Mouse (Mus musculus): ENCODE results near the gene Nup85. TPM values are rescaled to one million over a fixed set of nuclear protein-coding genes. Genes with fewer than 3 reads are reported as not detected.

The Nup85 gene
- polyA plus RNA-seq, 1 experiment from 2014 or later, result 158 TPM

- Histone ChIP-seq H3K9ac (no peak overlapping the region), H3K4me1 (replicated peaks) (no peaks in the 10 kb centered on the region), H3K4me3 (replicated peaks) (no peak overlapping the region), H3K27ac (no peak overlapping the region), H3K9me3 (replicated peaks) (no peaks in the 10 kb centered on the region), H3K4me2 (no peak overlapping the region), H3K27me3 (no peaks in the 10 kb centered on the region), H3K36me3 (peaks cover 96% of the 10 kb centered on the region)
- no peak for DNase-seq
- ATAC-seq (ENCODE audit: low read depth), result no peak
- WGBS (ENCODE audit: insufficient replicate concordance), result 87% methylated on average over 10 of the region's 10 CpGs
Observed at GRCm38 (mm10) chr11:115584376-115585073, 20.3 kb downstream of the Nup85 start.

DNA sequence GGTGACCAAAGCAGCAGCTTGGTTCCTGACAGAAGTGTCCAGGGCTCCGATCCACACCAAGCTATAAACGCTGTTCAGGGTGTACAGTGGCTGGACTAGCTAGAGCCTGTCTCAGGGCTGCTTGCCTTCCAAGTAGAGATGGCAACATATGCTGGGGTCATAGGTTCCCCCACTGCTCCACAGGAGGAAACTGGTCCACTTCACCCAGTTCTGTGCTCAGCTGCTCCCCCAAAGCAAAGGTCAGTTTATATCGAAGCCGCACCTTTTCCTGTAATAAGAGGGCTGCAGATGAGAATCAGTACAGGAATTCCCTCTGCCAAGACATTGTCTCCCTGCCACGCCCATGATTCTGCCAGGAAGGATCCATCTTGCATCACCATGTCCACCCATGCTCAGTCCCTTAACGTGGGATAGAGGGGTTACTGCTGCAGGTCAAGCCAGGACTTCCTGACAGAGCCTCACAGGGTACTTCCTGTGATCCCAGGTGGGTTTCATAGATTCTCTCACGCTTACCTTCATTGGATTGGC, 21.4 kb downstream of the Nup85 start:
- Histone ChIP-seq H3K9me3 (replicated peaks) (no peaks in the 10 kb centered on the region), H3K4me1 (replicated peaks) (no peaks in the 10 kb centered on the region), H3K9ac (no peak overlapping the region), H3K27ac (no peak overlapping the region), H3K27me3 (no peaks in the 10 kb centered on the region), H3K36me3 (peaks cover 97% of the 10 kb centered on the region), H3K4me3 (replicated peaks) (no peak overlapping the region), H3K4me2 (no peak overlapping the region)
- DNase-seq (no peak), ATAC-seq (ENCODE audit: low read depth) (no peak)
- WGBS (ENCODE audit: insufficient replicate concordance), result 77% methylated on average over 7 of the region's 7 CpGs

DNA sequence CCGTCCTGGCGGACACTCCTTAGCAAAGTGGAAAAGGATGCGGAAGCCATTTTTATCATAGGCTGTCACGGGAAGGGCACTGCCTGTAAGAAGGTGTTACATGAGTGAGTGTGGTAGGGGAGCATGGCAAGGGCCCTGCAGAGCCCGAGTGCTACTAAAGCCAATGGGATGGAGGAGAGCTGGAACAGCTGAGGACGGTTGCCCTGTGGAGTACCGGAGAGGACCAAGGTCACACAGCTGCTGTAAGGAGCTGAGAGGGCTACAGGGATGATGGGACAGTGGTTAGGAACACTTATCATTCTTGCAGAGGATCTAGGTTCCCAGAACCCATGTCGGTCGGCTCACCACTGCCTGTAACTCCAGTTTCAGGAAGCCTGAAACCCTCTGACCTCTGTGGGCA, 22.2 kb downstream of the Nup85 start:
- Histone ChIP-seq H3K9ac (no peak overlapping the region), H3K27ac (no peak overlapping the region), H3K4me3 (replicated peaks) (no peak overlapping the region), H3K9me3 (replicated peaks) (no peaks in the 10 kb centered on the region), H3K4me1 (replicated peaks) (no peaks in the 10 kb centered on the region), H3K4me2 (no peak overlapping the region), H3K36me3 (peaks cover 97% of the 10 kb centered on the region), H3K27me3 (no peaks in the 10 kb centered on the region)
- DNase-seq, result no peak
- WGBS (ENCODE audit: insufficient replicate concordance), result 89% methylated on average over 9 of the region's 9 CpGs
- ATAC-seq (ENCODE audit: low read depth), result no peak

DNA sequence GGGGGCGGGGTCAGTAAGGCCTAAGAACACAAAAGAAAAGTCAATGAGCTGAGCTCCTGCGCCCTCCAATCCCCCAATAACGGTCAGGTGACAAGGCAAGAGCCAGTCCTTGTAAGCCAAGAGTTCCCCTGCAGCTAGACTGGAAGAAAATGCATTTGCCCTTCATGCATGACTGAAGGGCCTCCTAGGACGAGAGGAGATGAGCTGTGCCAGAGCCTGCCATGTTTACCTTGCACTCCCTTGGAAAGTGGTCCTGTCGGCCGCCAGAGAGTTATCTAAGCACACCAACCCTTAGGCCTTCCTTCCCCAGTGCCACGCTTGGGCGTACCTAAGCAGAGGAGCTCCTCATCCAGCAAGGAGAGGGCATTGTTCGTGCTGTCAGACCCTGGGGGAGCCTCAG, 23.8 kb downstream of the Nup85 start:
- Histone ChIP-seq H3K36me3 (peaks cover 97% of the 10 kb centered on the region), H3K4me3 (replicated peaks) (no peak overlapping the region), H3K9me3 (replicated peaks) (no peaks in the 10 kb centered on the region), H3K27me3 (no peaks in the 10 kb centered on the region), H3K27ac (no peak overlapping the region), H3K9ac (no peak overlapping the region), H3K4me1 (replicated peaks) (no peaks in the 10 kb centered on the region), H3K4me2 (no peak overlapping the region)
- DNase-seq (no peak), ATAC-seq (ENCODE audit: low read depth) (no peak)
- WGBS (ENCODE audit: insufficient replicate concordance), result 80% methylated on average over 9 of the region's 9 CpGs

- H3K27me3 ChIP-seq, result no peaks in the 10 kb centered on the region
- WGBS (ENCODE audit: insufficient replicate concordance), result 80% methylated on average over 2 of the region's 2 CpGs
- H3K4me3 ChIP-seq (replicated peaks), result no peak overlapping the region
- no peaks in the 10 kb centered on the region for H3K9me3 ChIP-seq (replicated peaks)
- no peaks in the 10 kb centered on the region for H3K4me1 ChIP-seq (replicated peaks)
- no peak overlapping the region for H3K4me2 ChIP-seq
- DNase-seq, result no peak
- no peak overlapping the region for H3K9ac ChIP-seq
- ATAC-seq (ENCODE audit: low read depth), result no peak
- peaks cover 96% of the 10 kb centered on the region for H3K36me3 ChIP-seq
- H3K27ac ChIP-seq, result no peak overlapping the region
Observed at GRCm38 (mm10) chr11:115590526-115591075, 26.4 kb downstream of the Nup85 start.

- Histone ChIP-seq H3K9ac (no peak overlapping the region), H3K4me3 (replicated peaks) (no peak overlapping the region), H3K9me3 (replicated peaks) (no peaks in the 10 kb centered on the region), H3K27ac (no peak overlapping the region), H3K36me3 (peaks cover 92% of the 10 kb centered on the region), H3K4me1 (replicated peaks) (peaks cover 18% of the 10 kb centered on the region), H3K4me2 (no peak overlapping the region), H3K27me3 (no peaks in the 10 kb centered on the region)
- ATAC-seq (ENCODE audit: low read depth), result no peak
- DNase-seq, result no peak
- 80% methylated on average over 3 of the region's 3 CpGs for WGBS (ENCODE audit: insufficient replicate concordance)
Observed at GRCm38 (mm10) chr11:115595209-115595608, 31.0 kb downstream of the Nup85 start.

GRCm38 (mm10) chr11:115598309-115598708, 34.1 kb downstream of the Nup85 start:
- Histone ChIP-seq H3K9me3 (replicated peaks) (no peaks in the 10 kb centered on the region), H3K36me3 (peaks cover 74% of the 10 kb centered on the region), H3K4me1 (replicated peaks) (peaks cover 48% of the 10 kb centered on the region), H3K27ac (no peak overlapping the region; the same call in 1 of the 2 replicates), H3K9ac (peak overlapping the region; percentile 22; the same call in 1 of the 2 replicates), H3K4me3 (replicated peaks) (no peak overlapping the region), H3K4me2 (no peak overlapping the region), H3K27me3 (no peaks in the 10 kb centered on the region)
- WGBS (ENCODE audit: insufficient replicate concordance), result 53% methylated on average over 4 of the region's 4 CpGs
- ATAC-seq (ENCODE audit: low read depth), result no peak
- DNase-seq, result no peak

DNA sequence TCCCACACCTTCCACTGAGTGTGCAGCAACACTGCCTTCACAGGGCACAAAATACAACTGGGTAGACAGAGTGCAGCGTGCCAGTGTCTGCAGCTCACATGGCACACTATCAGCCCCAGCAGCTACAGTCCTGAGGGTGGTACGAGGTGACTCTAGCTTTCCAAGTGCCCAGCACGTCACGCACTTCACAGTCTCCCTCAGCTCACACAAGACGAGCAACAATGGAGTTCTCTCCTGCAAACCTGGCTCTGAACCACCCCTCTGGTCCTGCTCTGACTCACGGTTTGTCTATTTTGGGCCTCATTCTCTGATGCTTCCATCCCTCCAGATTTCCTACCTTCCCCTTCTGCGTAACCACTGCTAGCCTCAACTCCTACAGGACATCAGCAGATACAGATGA, 35.5 kb downstream of the Nup85 start:
- ATAC-seq (ENCODE audit: low read depth) (no peak), DNase-seq (no peak)
- WGBS (ENCODE audit: insufficient replicate concordance), result 86% methylated on average over 7 of the region's 7 CpGs
- H3K4me1 ChIP-seq (replicated peaks), result peaks cover 51% of the 10 kb centered on the region
- no peak overlapping the region for H3K4me3 ChIP-seq (replicated peaks)
- peaks cover 60% of the 10 kb centered on the region for H3K36me3 ChIP-seq
- H3K27me3 ChIP-seq, result no peaks in the 10 kb centered on the region
- H3K27ac ChIP-seq, result no peak overlapping the region
- no peaks in the 10 kb centered on the region for H3K9me3 ChIP-seq (replicated peaks)
- H3K9ac ChIP-seq, result no peak overlapping the region; the same call in 1 of the 2 replicates
- H3K4me2 ChIP-seq, result no peak overlapping the region

GRCm38 (mm10) chr11:115600743-115601142, 36.5 kb downstream of the Nup85 start:
- H3K4me3 ChIP-seq (replicated peaks), result no peak overlapping the region
- H3K4me1 ChIP-seq (replicated peaks), result peaks cover 62% of the 10 kb centered on the region
- peak overlapping the region; percentile 10; the same call in 1 of the 2 replicates for H3K27ac ChIP-seq
- H3K9ac ChIP-seq, result no peak overlapping the region
- no peak for DNase-seq
- no peaks in the 10 kb centered on the region for H3K27me3 ChIP-seq
- H3K4me2 ChIP-seq, result 0 out of 2 replicates have a peak overlapping the region, but pooled peaks have one; percentile 11
- 92% methylated on average over 15 of the region's 15 CpGs for WGBS (ENCODE audit: insufficient replicate concordance)
- peaks cover 57% of the 10 kb centered on the region for H3K36me3 ChIP-seq
- no peak for ATAC-seq (ENCODE audit: low read depth)
- H3K9me3 ChIP-seq (replicated peaks), result no peaks in the 10 kb centered on the region

DNA sequence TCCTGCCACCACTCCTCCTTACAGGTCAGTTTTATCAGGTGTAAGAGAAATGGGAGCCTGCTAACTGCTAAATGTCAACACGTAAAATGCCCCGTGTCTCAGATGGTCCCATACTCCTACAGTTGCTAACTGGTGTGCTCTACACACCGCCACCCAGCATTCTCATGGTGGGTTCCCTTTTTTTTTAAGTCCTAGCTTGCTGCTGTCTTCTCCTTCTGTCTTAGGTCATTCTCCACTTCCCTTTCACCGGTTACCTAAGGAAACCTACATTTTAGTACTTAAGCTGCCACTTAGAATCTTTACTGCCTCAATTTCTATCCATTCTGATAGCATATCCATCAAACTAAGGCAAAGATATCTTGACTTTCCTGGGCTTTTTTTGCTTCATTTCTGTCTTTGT, 36.9 kb downstream of the Nup85 start:
- H3K4me3 ChIP-seq (replicated peaks), result no peak overlapping the region
- ATAC-seq (ENCODE audit: low read depth) (no peak), DNase-seq (no peak)
- 0 out of 2 replicates have a peak overlapping the region, but pooled peaks have one; percentile 11 for H3K4me2 ChIP-seq
- H3K4me1 ChIP-seq (replicated peaks), result peaks cover 65% of the 10 kb centered on the region
- H3K9ac ChIP-seq, result 0 out of 2 replicates have a peak overlapping the region, but pooled peaks have one; percentile 89
- H3K27me3 ChIP-seq, result no peaks in the 10 kb centered on the region
- H3K27ac ChIP-seq, result 0 out of 2 replicates have a peak overlapping the region, but pooled peaks have one; percentile 10
- H3K9me3 ChIP-seq (replicated peaks), result no peaks in the 10 kb centered on the region
- H3K36me3 ChIP-seq, result peaks cover 57% of the 10 kb centered on the region
- WGBS (ENCODE audit: insufficient replicate concordance), result 54% methylated on average over 4 of the region's 4 CpGs

GRCm38 (mm10) chr11:115603128-115603475, 38.9 kb downstream of the Nup85 start:
- peaks cover 65% of the 10 kb centered on the region for H3K4me1 ChIP-seq (replicated peaks)
- no peaks in the 10 kb centered on the region for H3K27me3 ChIP-seq
- DNase-seq (no peak), ATAC-seq (ENCODE audit: low read depth) (no peak)
- H3K9me3 ChIP-seq (replicated peaks), result no peaks in the 10 kb centered on the region
- H3K36me3 ChIP-seq, result peaks cover 58% of the 10 kb centered on the region
- H3K4me2 ChIP-seq, result peak overlapping the region; percentile 92
- H3K9ac ChIP-seq, result peak overlapping the region; percentile 89
- WGBS (ENCODE audit: insufficient replicate concordance), result 2% methylated on average over 15 of the region's 15 CpGs
- H3K4me3 ChIP-seq (replicated peaks), result peak overlapping the region; percentile 79
- peak overlapping the region; percentile 88 for H3K27ac ChIP-seq

Measured in liver, embryonic 13.5 days (tissue).